Mouse (Mus musculus) stomach, embryonic 14.5 days (tissue): ENCODE measurements around the gene Grifin. TPM values are rescaled to one million over a fixed set of nuclear protein-coding genes. Genes with fewer than 3 reads are reported as not detected.

ENCODE experiments used
- ATAC-seq: fragments of 200-750 bp; cut with Nextera tagmentation; 2 replicates; pipeline ENCODE4 v1.8.0; 2017; ENCODE audit warnings: low read depth, moderate TSS enrichment; ENCODE audit not compliant: insufficient number of reproducible peaks, insufficient read depth, low FRiP score
- H3K27ac ChIP-seq: fragments of 300-500 bp; sonication (generic); 2 replicates; pipeline ENCODE4 v1.5.1; 2014; ENCODE audit warnings: mild to moderate bottlenecking, low read length, moderate library complexity, mixed read lengths
- H3K27me3 ChIP-seq: fragments of 300-500 bp; sonication (generic); 2 replicates; pipeline ENCODE4 v1.6.1; 2014; ENCODE audit warnings: low read length, control low read depth, mixed read lengths; ENCODE audit not compliant: control insufficient read depth, insufficient read depth
- H3K36me3 ChIP-seq: fragments of 300-500 bp; sonication (generic); 2 replicates; pipeline ENCODE4 v1.6.1; 2014; ENCODE audit warnings: mild to moderate bottlenecking, control low read depth, low read length, moderate library complexity, mixed read lengths; ENCODE audit not compliant: control insufficient read depth, insufficient read depth
- H3K4me1 ChIP-seq: fragments of 300-500 bp; sonication (generic); 2 replicates; pipeline ENCODE4 v1.6.1; 2014; ENCODE audit warnings: low read length, control low read depth, mixed read lengths; ENCODE audit not compliant: control insufficient read depth, insufficient read depth
- H3K4me2 ChIP-seq: fragments of 300-500 bp; sonication (generic); replicated peaks from 2 replicates; pipeline ENCODE4 v1.6.1; 2014; ENCODE audit warnings: low read depth, low read length, control low read depth
- H3K4me3 ChIP-seq: fragments of 300-500 bp; sonication (generic); 2 replicates; pipeline ENCODE4 v1.5.1; 2014; ENCODE audit warnings: low read depth, low read length, control low read depth
- H3K9ac ChIP-seq: fragments of 300-500 bp; sonication (generic); replicated peaks from 2 replicates; pipeline ENCODE4 v1.6.1; 2014; ENCODE audit warnings: low read depth, mild to moderate bottlenecking, control low read depth, low read length, moderate library complexity, mixed read lengths
- H3K9me3 ChIP-seq: fragments of 300-500 bp; sonication (generic); 2 replicates; pipeline ENCODE4 v1.6.1; 2016; ENCODE audit warnings: low read depth, low read length, control low read depth; ENCODE audit not compliant: control insufficient read depth
- WGBS: fragments of 180-500 bp; shearing (Covaris S2); extraction: QIAGEN DNeasy Blood & Tissue Kit; methylation state at CpG from one replicate; pipeline ENCODE4 v1.1.7; 2014; 5-methylcytosine and 5-hydroxymethylcytosine counted together
- polyA plus RNA-seq: library from polyadenylated mRNA; unstranded; fragments of >200 nt; fragmentation: Nextera tagmentation; extraction: Ambion mirVana; gene quantifications from 2 replicates; pipeline ENCODE4 v1.2.1, GENCODE M21; 2014

Grifin gene
- polyA plus RNA-seq, 1 experiment from 2014 or later: 0.74 TPM

DNA sequence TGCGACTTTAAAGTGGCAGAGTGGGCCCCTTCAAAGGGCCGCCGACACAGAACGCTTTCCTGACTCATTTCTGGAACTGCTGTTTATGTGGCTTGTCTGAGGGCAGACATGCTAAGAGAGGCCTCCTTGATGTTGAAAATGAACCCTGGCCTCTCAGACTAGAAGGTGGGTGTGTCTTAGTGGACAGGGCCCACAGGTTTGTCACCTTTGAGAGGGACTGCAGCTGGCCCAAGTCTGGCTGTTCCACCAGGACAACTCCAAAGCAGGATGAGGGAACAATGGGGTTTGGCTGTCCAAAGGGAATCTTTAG is 47.0 kb downstream of the Grifin start:
- Histone ChIP-seq H3K36me3 (no peaks in the 10 kb centered on the region), H3K27ac (no peak overlapping the region), H3K9ac (no peak overlapping the region), H3K4me1 (peaks cover 7% of the 10 kb centered on the region; the same call in 1 of the 2 replicates), H3K27me3 (no peaks in the 10 kb centered on the region), H3K9me3 (no peaks in the 10 kb centered on the region), H3K4me2 (no peak overlapping the region), H3K4me3 (no peak overlapping the region)
- ATAC-seq: no peak
- WGBS: 68% methylated on average over 4 of the region's 4 CpGs

DNA sequence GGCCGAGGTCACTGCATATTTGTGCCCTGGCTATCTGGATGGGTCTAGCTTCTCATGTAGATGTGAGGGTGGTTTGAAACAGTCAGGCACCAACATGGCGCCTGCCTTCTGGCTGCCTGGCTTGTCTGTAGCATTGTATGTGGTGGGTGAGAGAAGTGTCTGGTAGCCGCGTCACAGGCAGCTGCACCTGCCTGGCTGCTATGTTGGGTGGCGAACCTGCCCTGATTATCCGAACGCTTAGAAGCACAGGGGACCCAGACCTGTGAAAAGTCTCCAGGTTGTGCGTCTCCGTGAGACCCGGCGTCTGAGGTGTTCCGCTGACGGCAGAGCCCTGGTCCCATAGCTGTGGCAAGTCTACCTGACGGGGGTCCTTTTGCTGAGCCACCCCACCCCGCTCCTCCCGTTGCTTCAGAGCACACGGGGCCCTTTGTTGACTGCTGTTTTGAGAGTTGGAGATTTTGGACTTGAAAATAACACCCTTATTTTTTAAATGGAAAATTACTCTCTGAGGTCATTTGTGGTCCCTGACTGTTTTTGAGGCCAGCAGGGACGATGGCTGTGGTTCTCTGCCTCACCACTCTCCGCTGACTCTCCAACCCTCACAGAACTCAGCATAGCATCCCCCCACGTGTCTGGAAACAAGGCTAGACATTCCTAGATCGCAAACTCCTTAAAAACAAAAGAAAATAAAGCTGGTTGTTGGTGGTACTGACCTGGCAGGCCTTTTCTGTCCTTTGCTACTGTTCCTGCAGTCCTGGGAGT is 47.5 kb downstream of the Grifin start:
- no peak overlapping the region for H3K27ac ChIP-seq
- no peak for ATAC-seq
- 86% methylated on average over 21 of the region's 21 CpGs for WGBS

DNA sequence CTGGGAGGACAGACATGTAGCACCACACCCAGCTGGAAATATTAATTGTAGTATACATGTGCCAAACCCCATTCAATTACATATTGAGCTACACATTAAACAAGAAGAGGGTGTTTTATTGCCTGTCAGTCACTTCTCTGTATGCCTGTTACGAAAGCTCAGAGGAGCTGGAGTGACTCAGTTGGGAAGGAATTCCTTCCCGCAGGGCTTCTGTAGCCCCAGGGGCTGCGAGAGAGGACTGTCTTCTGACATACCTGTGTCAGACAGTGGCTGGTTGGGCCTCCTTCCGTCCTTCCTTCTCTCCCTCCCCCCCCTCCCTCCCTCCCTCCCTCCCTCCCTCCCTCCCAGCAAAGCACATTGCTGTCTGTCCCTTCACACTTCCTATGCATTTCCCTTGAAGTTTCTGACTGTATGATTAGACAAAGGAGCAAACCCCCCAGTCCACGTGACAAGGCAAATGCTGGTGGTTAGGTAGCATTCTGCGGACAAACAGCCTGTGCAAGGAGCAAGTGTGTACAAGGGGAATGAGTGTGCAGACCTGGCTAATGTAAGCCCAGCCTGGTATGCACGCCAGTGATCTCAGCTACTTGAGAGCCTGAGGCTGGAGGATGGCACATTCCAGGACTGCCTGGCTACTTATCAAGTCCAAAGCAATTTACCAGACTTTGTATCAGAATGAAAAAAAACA is 49.9 kb downstream of the Grifin start:
- no peak overlapping the region for H3K9ac ChIP-seq
- no peaks in the 10 kb centered on the region for H3K27me3 ChIP-seq
- peaks cover 10% of the 10 kb centered on the region for H3K4me1 ChIP-seq
- H3K9me3 ChIP-seq: no peaks in the 10 kb centered on the region
- no peaks in the 10 kb centered on the region for H3K36me3 ChIP-seq
- ATAC-seq: no peak
- no peak overlapping the region for H3K4me2 ChIP-seq
- H3K27ac ChIP-seq: peak overlapping the region; percentile 39; the same call in 1 of the 2 replicates
- WGBS: 28% methylated on average over 7 of the region's 7 CpGs
- no peak overlapping the region for H3K4me3 ChIP-seq

More for the DNA sequence above, 47.5 kb downstream of the Grifin start:
- Histone ChIP-seq H3K4me2 (no peak overlapping the region), H3K4me1 (peaks cover 7% of the 10 kb centered on the region; the same call in 1 of the 2 replicates), H3K4me3 (no peak overlapping the region), H3K9ac (no peak overlapping the region), H3K36me3 (no peaks in the 10 kb centered on the region), H3K27me3 (no peaks in the 10 kb centered on the region), H3K9me3 (no peaks in the 10 kb centered on the region)

DNA sequence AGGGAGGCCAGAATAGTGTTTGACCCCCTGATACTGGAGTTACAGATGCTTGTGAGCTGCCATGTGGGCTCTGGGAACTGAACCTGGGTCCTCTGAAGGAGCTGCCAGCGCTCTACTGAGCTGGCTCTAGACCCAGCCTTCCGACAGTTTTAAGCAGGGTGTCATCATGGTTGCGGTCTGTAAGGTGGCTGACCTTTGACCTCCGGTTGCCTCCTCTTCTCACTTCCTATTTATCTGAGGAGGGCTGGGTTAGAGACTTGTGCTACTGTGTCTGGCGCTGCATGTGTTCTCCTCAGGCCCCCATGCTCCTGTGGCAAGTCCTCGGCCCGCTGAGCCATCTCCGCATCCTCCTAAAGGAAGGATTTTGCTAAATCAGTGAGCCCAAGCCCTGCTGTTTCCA is 51.0 kb downstream of the Grifin start:
- Histone ChIP-seq H3K36me3 (no peaks in the 10 kb centered on the region), H3K4me1 (peaks cover 12% of the 10 kb centered on the region), H3K4me2 (no peak overlapping the region), H3K9ac (no peak overlapping the region), H3K27me3 (no peaks in the 10 kb centered on the region), H3K9me3 (no peaks in the 10 kb centered on the region), H3K27ac (no peak overlapping the region), H3K4me3 (no peak overlapping the region)
- WGBS: 73% methylated on average over 8 of the region's 8 CpGs
- ATAC-seq: no peak

Other genes starting within 250 kb of the Grifin start
- 39.1 and 39.3 TPM in 2 replicates for gene Mad1l1, start 243.5 kb downstream of the Grifin start, polyA plus RNA-seq
- gene Nudt1, start 243.4 kb downstream of the Grifin start, polyA plus RNA-seq: 39.6 and 41.9 TPM in 2 replicates
- gene Mrm2, start 233.2 kb downstream of the Grifin start, polyA plus RNA-seq: 19.3 and 19.7 TPM in 2 replicates
- 8.3 and 9.1 TPM in 2 replicates for gene Snx8, start 175.8 kb downstream of the Grifin start, polyA plus RNA-seq
- gene Eif3b, start 145.7 kb downstream of the Grifin start, polyA plus RNA-seq: 125 and 132 TPM in 2 replicates
- gene Gm4869, start 119.4 kb downstream of the Grifin start, polyA plus RNA-seq: not detected in 2 replicates
- gene Chst12, start 59.5 kb downstream of the Grifin start, polyA plus RNA-seq: 17.6 and 21.5 TPM in 2 replicates
- 22.4 and 25.8 TPM in 2 replicates for gene Lfng, start 42.2 kb upstream of the Grifin start, polyA plus RNA-seq
- 41.9 and 43.1 TPM in 2 replicates for gene Ttyh3, start 84.0 kb upstream of the Grifin start, polyA plus RNA-seq
- 24.7 and 28.1 TPM in 2 replicates for gene Iqce, start 137.3 kb upstream of the Grifin start, polyA plus RNA-seq
- gene Brat1, start 139.9 kb upstream of the Grifin start, polyA plus RNA-seq: 12.5 and 14.8 TPM in 2 replicates
- gene Amz1, start 159.1 kb upstream of the Grifin start, polyA plus RNA-seq: 1.1 and 1.2 TPM in 2 replicates